Comparison of ENCODE assay signal across 15 mouse cellular contexts in the genomic region with DNA sequence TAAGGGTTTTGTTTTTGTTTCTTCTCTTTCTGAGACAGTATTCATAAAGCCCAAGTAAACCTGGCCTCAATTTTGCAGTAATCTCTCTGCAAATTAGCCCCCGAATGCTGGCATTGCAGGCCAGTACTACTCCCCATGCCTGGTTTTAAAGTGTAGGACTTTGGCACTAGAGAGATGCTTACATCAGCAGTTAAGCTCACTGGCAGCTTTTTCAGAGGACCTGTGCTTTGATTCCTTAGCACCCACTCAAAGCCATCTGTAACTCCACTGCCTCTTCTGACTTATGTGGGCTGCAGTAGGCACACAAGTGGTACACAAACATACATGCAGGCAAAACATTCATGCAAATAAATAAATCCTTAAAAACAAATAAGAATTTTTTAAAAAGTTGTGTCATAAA.
"Had no signal": no experiment of that assay in that cellular context is flagged by ENCODE, and none has a peak within 500 bp of the region (broad histone marks: within the 10 kb centered on the region; RNA-seq: fewer than 3 reads in every experiment).

No protein-coding gene starts in this region.

- DNase-seq: left cerebral cortex, postnatal 4 days; lung, embryonic 14.5 days; lung, postnatal 10 days; lung, postnatal 4 days; midbrain, embryonic 14.5 days; right cerebral cortex, postnatal 4 days; spleen, adult 18-20 months; thymus, adult 2 months; thymus, postnatal 25 days had no signal

- H3K27ac ChIP-seq: hindbrain, embryonic 15.5 days; limb, embryonic 13.5 days; liver, embryonic 12.5 days; midbrain, embryonic 10.5 days; neural tube, embryonic 15.5 days had no signal

- H3K4me1 ChIP-seq: hindbrain, embryonic 15.5 days; limb, embryonic 13.5 days; liver, embryonic 12.5 days; midbrain, embryonic 10.5 days; neural tube, embryonic 15.5 days had no signal

- H3K4me3 ChIP-seq: hindbrain, embryonic 15.5 days; limb, embryonic 13.5 days; liver, embryonic 12.5 days; midbrain, embryonic 10.5 days; myocyte; neural tube, embryonic 15.5 days had no signal

- H3K27me3 ChIP-seq: hindbrain, embryonic 15.5 days; limb, embryonic 13.5 days; liver, embryonic 12.5 days; neural tube, embryonic 15.5 days had no signal
